In genomic region chr6:4978249-4978648, GRCm38 (mm10) we compare ENCODE assay signal across 21 mouse cellular contexts.
A peak's percentile ranks its signal among the peaks of the same experiment; 100 is the strongest.
DNase-seq lines count a peak whose midpoint lies in the region; ATAC-seq and TF ChIP-seq lines count a peak whose summit lies in the region.
"Had no signal": no experiment of that assay in that cellular context is flagged by ENCODE, and none has a peak within 500 bp of the region (broad histone marks: within the 10 kb centered on the region; RNA-seq: fewer than 3 reads in every experiment).

No protein-coding gene starts in this region.

- no peaks in the 10 kb centered on the region for H3K4me1 ChIP-seq in liver, postnatal 0 days (ENCODE audit: insufficient read depth)
- H3K4me1 ChIP-seq in midbrain, embryonic 11.5 days (ENCODE audit: control insufficient read depth, insufficient read depth, low read length): no peaks in the 10 kb centered on the region
- H3K4me1 ChIP-seq in midbrain, embryonic 15.5 days: 0 out of 2 replicates have a peak, but pooled peaks cover 3% of the 10 kb centered on the region
- H3K4me1 ChIP-seq: forebrain, embryonic 13.5 days had no signal

- H3K27ac ChIP-seq in liver, postnatal 0 days (ENCODE audit: low read depth): peak overlapping the region; percentile 53; the same call in 1 of the 2 replicates
- no peak overlapping the region for H3K27ac ChIP-seq in midbrain, embryonic 11.5 days (ENCODE audit: low read depth, low read length)
- H3K27ac ChIP-seq in midbrain, embryonic 15.5 days: no peak overlapping the region
- H3K27ac ChIP-seq: embryonic facial prominence, embryonic 10.5 days; forebrain, embryonic 13.5 days; heart, embryonic 13.5 days; hindbrain, embryonic 12.5 days had no signal

- DNase-seq in liver, postnatal 0 days: no peak
- no peak for DNase-seq in liver
- peak; percentile 71 for DNase-seq in midbrain, embryonic 11.5 days (ENCODE audit: low spot score, missing footprints)
- DNase-seq in thymus, postnatal 25 days: no peak
- DNase-seq in thymus, postnatal 36 days: no peak
- DNase-seq: adrenal gland, adult 2 months; adrenal gland, postnatal 25 days; cerebellum, adult 2 months; cerebellum, postnatal 25 days; forebrain, postnatal 0 days; gastrocnemius, postnatal 25 days; heart, adult 11 months; heart, postnatal 36 days had no signal

- no peak for TF ChIP-seq CTCF in liver, postnatal 0 days (IDR thresholded peaks at IDR 0.05; ENCODE audit: low read depth)

- no peak for ATAC-seq in liver, postnatal 0 days
- no peak for ATAC-seq in midbrain, embryonic 11.5 days (ENCODE audit: low FRiP score)
- ATAC-seq in midbrain, embryonic 15.5 days (replicated peaks): no peak
- ATAC-seq in common myeloid progenitor, adult 5-6 weeks (replicated peaks; ENCODE audit: low read depth, poor library complexity, severe bottlenecking): peak; percentile 69
- ATAC-seq in megakaryocyte progenitor cell, adult 5-6 weeks (replicated peaks; ENCODE audit: poor library complexity): peak; percentile 75
- ATAC-seq: forebrain, embryonic 13.5 days; forebrain, postnatal 0 days; hindbrain, embryonic 16.5 days had no signal

- H3K9me3 ChIP-seq in liver, postnatal 0 days (ENCODE audit: low read length): no peaks in the 10 kb centered on the region
- no peaks in the 10 kb centered on the region for H3K9me3 ChIP-seq in midbrain, embryonic 11.5 days (ENCODE audit: control insufficient read depth, low read length)
- no peaks in the 10 kb centered on the region for H3K9me3 ChIP-seq in midbrain, embryonic 15.5 days
- H3K9me3 ChIP-seq: embryonic facial prominence, embryonic 10.5 days; forebrain, embryonic 13.5 days; heart, embryonic 13.5 days; hindbrain, embryonic 12.5 days had no signal

- 47% methylated on average over 2 of the region's 2 CpGs for whole genome bisulfite sequencing in liver, postnatal 0 days (ENCODE audit: insufficient replicate concordance)
- WGBS in midbrain, embryonic 11.5 days: 90% methylated on average over 2 of the region's 2 CpGs
- WGBS in midbrain, embryonic 15.5 days: 94% methylated on average over 2 of the region's 2 CpGs

- TF ChIP-seq EP300 in liver, postnatal 0 days (IDR thresholded peaks at IDR 0.05; ENCODE audit: low read depth): no peak

- H3K27me3 ChIP-seq in liver, postnatal 0 days (ENCODE audit: insufficient read depth, low read length): no peaks in the 10 kb centered on the region
- no peaks in the 10 kb centered on the region for H3K27me3 ChIP-seq in midbrain, embryonic 11.5 days (ENCODE audit: control insufficient read depth, insufficient read depth, low read length)
- H3K27me3 ChIP-seq in midbrain, embryonic 15.5 days (replicated peaks): no peaks in the 10 kb centered on the region
- H3K27me3 ChIP-seq: forebrain, embryonic 13.5 days; heart, embryonic 13.5 days; hindbrain, embryonic 12.5 days had no signal

- H3K4me3 ChIP-seq in liver, postnatal 0 days (ENCODE audit: low read depth, low read length): no peak overlapping the region
- no peak overlapping the region for H3K4me3 ChIP-seq in midbrain, embryonic 11.5 days (ENCODE audit: low read depth, low read length)
- no peak overlapping the region for H3K4me3 ChIP-seq in midbrain, embryonic 15.5 days
- H3K4me3 ChIP-seq: embryonic facial prominence, embryonic 10.5 days; forebrain, embryonic 13.5 days; heart, embryonic 13.5 days; hindbrain, embryonic 12.5 days had no signal

- H3K4me2 ChIP-seq in liver, postnatal 0 days (ENCODE audit: low read depth, low read length): no peak overlapping the region
- no peak overlapping the region for H3K4me2 ChIP-seq in midbrain, embryonic 11.5 days
- no peak overlapping the region for H3K4me2 ChIP-seq in midbrain, embryonic 15.5 days
- H3K4me2 ChIP-seq: forebrain, embryonic 13.5 days; heart, embryonic 13.5 days; hindbrain, embryonic 12.5 days had no signal

- no peaks in the 10 kb centered on the region for H3K36me3 ChIP-seq in liver, postnatal 0 days (replicated peaks; ENCODE audit: insufficient read depth, low read length)
- no peaks in the 10 kb centered on the region for H3K36me3 ChIP-seq in midbrain, embryonic 11.5 days (ENCODE audit: control insufficient read depth, insufficient read depth, low read length)
- H3K36me3 ChIP-seq in midbrain, embryonic 15.5 days (replicated peaks): no peaks in the 10 kb centered on the region
- H3K36me3 ChIP-seq: embryonic facial prominence, embryonic 10.5 days; heart, embryonic 13.5 days; hindbrain, embryonic 12.5 days had no signal

- H3K9ac ChIP-seq in liver, postnatal 0 days (replicated peaks): no peak overlapping the region
- H3K9ac ChIP-seq in midbrain, embryonic 11.5 days (ENCODE audit: low read length): no peak overlapping the region
- H3K9ac ChIP-seq in midbrain, embryonic 15.5 days: no peak overlapping the region
- H3K9ac ChIP-seq: forebrain, embryonic 13.5 days; forebrain, postnatal 0 days; heart, embryonic 13.5 days; hindbrain, embryonic 12.5 days had no signal

Comparison
In these comparisons a context has a peak if more than half of its experiments do, and no peak if none do; other contexts are left out.
1. ATAC-seq: peak in common myeloid progenitor, adult 5-6 weeks (single experiment) and megakaryocyte progenitor cell, adult 5-6 weeks (single experiment); none in liver, postnatal 0 days (single experiment), midbrain, embryonic 11.5 days (single experiment) and midbrain, embryonic 15.5 days (single experiment).